Mouse (Mus musculus) embryonic fibroblast, embryonic 13.5 days (primary cell): ENCODE data around the gene Fam69b.

Source experiments
- CTCF ChIP-seq: IDR thresholded peaks from 2 replicates; pipeline ENCODE4 v1.5.1; 2011; ENCODE audit warnings: mild to moderate bottlenecking, control low read depth, low read length, moderate library complexity, borderline replicate concordance; ENCODE audit not compliant: insufficient read depth
- POLR2A ChIP-seq: IDR thresholded peaks from 2 replicates; pipeline ENCODE4 v1.6.1; 2011; ENCODE audit warnings: low read depth, mild to moderate bottlenecking, control low read depth, low read length, moderate library complexity

- TF ChIP-seq CTCF (no peak), POLR2A (no peak)
Measured at GRCm38 (mm10) chr2:26601595-26601994, 26.7 kb upstream of the Fam69b start.
